Mouse (Mus musculus): Measurements from ENCODE around the gene Otud3. TPM values are rescaled to one million over a fixed set of nuclear protein-coding genes. Genes with fewer than 3 reads are reported as not detected.

Gene Otud3
- polyA plus RNA-seq, 1 experiment from 2014 or later, result 2.3 TPM

DNA sequence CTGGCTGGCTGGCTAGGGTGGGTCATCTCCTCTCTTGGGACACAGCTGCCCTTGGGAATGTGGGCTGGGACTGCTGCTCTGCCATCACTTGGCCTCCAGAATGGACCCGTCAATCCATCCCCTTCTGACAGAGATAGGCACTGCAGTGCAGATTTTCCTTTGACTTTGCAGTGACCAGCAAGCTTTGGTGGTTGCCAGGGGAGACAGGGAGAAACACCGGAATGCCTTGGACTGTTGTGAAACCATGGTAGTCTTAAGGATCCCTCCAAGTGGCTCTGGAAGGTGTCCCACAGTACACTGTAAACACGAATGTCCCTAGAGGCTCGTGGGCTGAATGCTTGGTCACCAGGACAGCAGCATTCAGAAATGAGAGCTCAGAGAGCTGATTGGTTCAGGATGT, 25.7 kb upstream of the Otud3 start:
- H3K9me3 ChIP-seq (replicated peaks; ENCODE audit: control insufficient read depth, low read length), result no peaks in the 10 kb centered on the region
- H3K36me3 ChIP-seq (ENCODE audit: control insufficient read depth, insufficient read depth, low read length), result no peaks in the 10 kb centered on the region
- no peak overlapping the region for H3K27ac ChIP-seq (ENCODE audit: low read depth, low read length)
- H3K27me3 ChIP-seq (replicated peaks; ENCODE audit: control insufficient read depth, insufficient read depth, low read length), result no peaks in the 10 kb centered on the region
- no peaks in the 10 kb centered on the region for H3K4me1 ChIP-seq (ENCODE audit: control insufficient read depth, insufficient read depth, low read length)
- WGBS, result 70% methylated on average over 4 of the region's 4 CpGs
- no peak overlapping the region for H3K4me3 ChIP-seq (ENCODE audit: low read depth, low read length)
- no peak for DNase-seq (ENCODE audit: low spot score)
- H3K4me2 ChIP-seq (ENCODE audit: low read length), result no peak overlapping the region
- no peak for ATAC-seq
- no peak overlapping the region for H3K9ac ChIP-seq (ENCODE audit: low read length)

DNA sequence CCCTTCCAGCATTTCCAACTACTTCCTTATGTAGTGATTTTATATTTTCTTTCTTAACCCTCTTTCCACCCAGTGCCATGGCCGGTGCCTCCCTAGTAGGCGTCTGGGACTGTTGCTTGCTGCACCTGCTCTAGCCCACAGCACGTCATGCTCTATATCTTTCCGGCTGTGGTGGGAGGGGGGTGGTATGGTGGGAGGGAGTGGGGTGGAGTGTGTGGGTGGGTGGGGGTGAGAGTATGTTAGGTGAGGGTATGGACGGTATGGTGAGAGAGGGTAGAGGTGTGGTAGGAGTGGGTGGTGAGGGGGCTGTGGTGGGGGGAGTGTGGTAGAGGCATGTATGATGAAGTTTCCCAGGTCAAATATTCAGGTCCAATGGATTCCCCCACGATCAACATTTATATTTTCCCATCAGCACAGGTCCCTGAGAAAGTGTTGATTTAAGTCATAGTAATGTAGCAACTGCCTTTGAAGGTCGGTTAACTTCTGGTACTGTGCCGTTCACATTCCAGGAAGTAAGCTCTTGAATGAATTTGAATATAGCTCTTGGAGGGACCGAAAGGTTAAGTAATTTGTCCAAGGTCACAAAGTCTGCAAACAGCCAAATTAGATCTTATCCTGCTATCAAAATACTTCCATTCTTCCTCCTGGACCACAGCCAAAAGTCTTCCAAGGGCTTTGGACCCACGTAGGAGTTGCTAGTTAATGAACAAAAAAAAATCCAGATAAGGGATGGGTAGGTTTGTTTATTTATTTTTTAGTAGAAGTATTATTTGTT, 24.9 kb upstream of the Otud3 start:
- DNase-seq (ENCODE audit: low spot score), result no peak
- Histone ChIP-seq H3K9me3 (replicated peaks; ENCODE audit: control insufficient read depth, low read length) (no peaks in the 10 kb centered on the region), H3K4me3 (ENCODE audit: low read depth, low read length) (no peak overlapping the region), H3K9ac (ENCODE audit: low read length) (no peak overlapping the region), H3K4me1 (ENCODE audit: control insufficient read depth, insufficient read depth, low read length) (no peaks in the 10 kb centered on the region), H3K27me3 (replicated peaks; ENCODE audit: control insufficient read depth, insufficient read depth, low read length) (no peaks in the 10 kb centered on the region), H3K4me2 (ENCODE audit: low read length) (no peak overlapping the region), H3K36me3 (ENCODE audit: control insufficient read depth, insufficient read depth, low read length) (no peaks in the 10 kb centered on the region), H3K27ac (ENCODE audit: low read depth, low read length) (no peak overlapping the region)
- 80% methylated on average over 10 of the region's 10 CpGs for WGBS
- no peak for ATAC-seq

DNA sequence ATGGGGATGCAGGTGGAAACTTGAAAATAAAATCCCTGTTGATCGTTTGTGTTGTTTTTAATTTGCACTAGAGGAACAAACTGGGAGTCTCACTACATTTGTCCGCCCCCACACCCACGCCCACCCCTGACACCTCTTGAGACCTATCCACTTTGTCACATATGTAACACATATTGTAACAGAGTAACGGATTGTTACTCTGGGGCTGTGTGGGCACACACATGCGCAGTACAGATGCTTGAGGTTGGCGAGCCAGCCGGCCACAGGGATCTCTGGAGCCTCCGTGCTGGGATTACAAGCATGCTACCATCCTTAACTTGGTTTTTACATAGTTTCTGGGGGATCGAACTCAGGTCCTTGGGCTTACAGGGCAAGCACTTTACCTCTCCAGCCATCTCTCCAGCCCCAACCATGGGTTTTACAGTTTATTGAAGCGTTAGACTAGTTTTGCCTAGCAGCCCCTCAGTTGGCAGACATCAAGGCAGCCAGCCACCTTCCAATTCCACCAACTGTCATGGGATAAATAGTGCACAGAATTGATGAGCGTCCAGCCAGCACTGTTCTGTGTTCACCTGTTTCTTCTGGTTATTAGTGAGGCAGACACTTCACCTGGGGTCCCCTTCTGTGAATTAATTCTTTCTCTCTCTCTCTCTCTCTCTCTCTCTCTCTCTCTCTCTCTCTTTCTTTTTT, 20.9 kb upstream of the Otud3 start:
- ATAC-seq (no peak), DNase-seq (ENCODE audit: low spot score) (no peak)
- no peaks in the 10 kb centered on the region for H3K36me3 ChIP-seq (ENCODE audit: control insufficient read depth, insufficient read depth, low read length)
- 89% methylated on average over 11 of the region's 11 CpGs for WGBS
- H3K4me3 ChIP-seq (ENCODE audit: low read depth, low read length), result no peak overlapping the region
- no peak overlapping the region for H3K9ac ChIP-seq (ENCODE audit: low read length)
- H3K4me1 ChIP-seq (ENCODE audit: control insufficient read depth, insufficient read depth, low read length), result no peaks in the 10 kb centered on the region
- no peaks in the 10 kb centered on the region for H3K9me3 ChIP-seq (replicated peaks; ENCODE audit: control insufficient read depth, low read length)
- no peaks in the 10 kb centered on the region for H3K27me3 ChIP-seq (replicated peaks; ENCODE audit: control insufficient read depth, insufficient read depth, low read length)
- no peak overlapping the region for H3K4me2 ChIP-seq (ENCODE audit: low read length)
- no peak overlapping the region for H3K27ac ChIP-seq (ENCODE audit: low read depth, low read length)

DNA sequence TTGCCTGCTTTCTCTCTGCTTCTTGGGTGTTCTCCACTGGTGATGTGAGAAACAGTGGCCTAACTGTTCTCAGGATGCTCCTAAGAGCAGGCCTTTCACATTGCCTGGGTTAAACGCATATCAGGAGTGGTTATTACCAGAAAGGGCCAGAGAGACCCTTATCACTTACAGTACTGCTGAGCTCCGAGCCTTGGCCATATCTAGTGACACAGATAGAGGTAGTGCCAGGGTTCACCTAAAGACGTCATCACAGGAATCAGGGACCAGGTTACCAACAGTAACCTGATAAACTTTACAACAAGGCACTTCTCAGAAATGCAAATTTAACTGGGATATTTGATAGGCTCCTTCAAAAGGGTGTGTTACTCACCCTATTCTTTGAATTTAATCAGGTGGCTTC, 20.1 kb upstream of the Otud3 start:
- no peaks in the 10 kb centered on the region for H3K9me3 ChIP-seq (replicated peaks; ENCODE audit: control insufficient read depth, low read length)
- ATAC-seq (no peak), DNase-seq (ENCODE audit: low spot score) (no peak)
- H3K9ac ChIP-seq (ENCODE audit: low read length), result no peak overlapping the region
- H3K4me3 ChIP-seq (ENCODE audit: low read depth, low read length), result no peak overlapping the region
- no peaks in the 10 kb centered on the region for H3K36me3 ChIP-seq (ENCODE audit: control insufficient read depth, insufficient read depth, low read length)
- no peaks in the 10 kb centered on the region for H3K27me3 ChIP-seq (replicated peaks; ENCODE audit: control insufficient read depth, insufficient read depth, low read length)
- H3K27ac ChIP-seq (ENCODE audit: low read depth, low read length), result no peak overlapping the region
- 79% methylated on average over 3 of the region's 3 CpGs for WGBS
- no peak overlapping the region for H3K4me2 ChIP-seq (ENCODE audit: low read length)
- H3K4me1 ChIP-seq (ENCODE audit: control insufficient read depth, insufficient read depth, low read length), result no peaks in the 10 kb centered on the region

DNA sequence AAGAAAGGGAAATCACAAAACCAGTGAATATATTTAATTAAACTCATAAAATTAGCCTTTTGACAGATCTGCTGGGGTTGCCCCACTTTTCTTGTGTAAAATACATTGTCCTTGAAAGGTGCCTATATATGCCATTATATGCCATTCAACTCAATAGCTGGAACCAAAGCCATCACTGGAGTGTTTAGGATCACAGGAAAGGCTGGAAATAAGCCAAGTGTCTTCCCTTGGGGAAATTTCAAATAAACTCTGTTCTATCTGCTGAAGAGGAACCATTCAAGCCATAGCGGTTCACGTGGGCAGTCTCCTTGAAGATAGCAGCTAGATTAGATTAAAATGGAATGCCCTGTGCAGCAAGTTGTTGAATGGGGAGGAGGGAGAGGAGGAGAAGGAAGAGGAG, 11.8 kb upstream of the Otud3 start:
- Histone ChIP-seq H3K36me3 (ENCODE audit: control insufficient read depth, insufficient read depth, low read length) (no peaks in the 10 kb centered on the region), H3K9me3 (replicated peaks; ENCODE audit: control insufficient read depth, low read length) (no peaks in the 10 kb centered on the region), H3K4me1 (ENCODE audit: control insufficient read depth, insufficient read depth, low read length) (no peaks in the 10 kb centered on the region), H3K9ac (ENCODE audit: low read length) (no peak overlapping the region), H3K27ac (ENCODE audit: low read depth, low read length) (no peak overlapping the region), H3K4me3 (ENCODE audit: low read depth, low read length) (no peak overlapping the region), H3K4me2 (ENCODE audit: low read length) (no peak overlapping the region), H3K27me3 (replicated peaks; ENCODE audit: control insufficient read depth, insufficient read depth, low read length) (no peaks in the 10 kb centered on the region)
- DNase-seq (ENCODE audit: low spot score), result peak; percentile 10
- WGBS, result 75% methylated on average over 2 of the region's 2 CpGs
- no peak for ATAC-seq

DNA sequence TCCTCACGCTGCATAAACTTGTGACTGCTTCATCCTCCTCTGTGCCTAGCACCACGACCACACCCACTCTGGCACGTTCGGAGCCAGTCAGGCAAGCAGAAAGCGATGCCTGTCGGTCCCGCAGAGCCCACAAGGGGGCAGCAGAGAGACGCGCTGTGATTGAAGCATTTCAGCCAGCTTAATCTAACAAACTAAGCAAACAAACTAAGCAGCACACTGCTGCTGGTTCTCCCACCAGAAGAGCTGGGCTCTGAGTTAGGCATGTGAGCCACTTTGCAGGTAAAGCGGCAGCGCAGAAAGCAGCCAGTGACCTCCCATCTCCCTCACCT, 8.3 kb upstream of the Otud3 start:
- ATAC-seq (peak; percentile 81), DNase-seq (ENCODE audit: low spot score) (peak; percentile 96)
- Histone ChIP-seq H3K4me1 (ENCODE audit: control insufficient read depth, insufficient read depth, low read length) (no peaks in the 10 kb centered on the region), H3K27ac (ENCODE audit: low read depth, low read length) (no peak overlapping the region), H3K4me2 (ENCODE audit: low read length) (peak overlapping the region; percentile 47), H3K27me3 (replicated peaks; ENCODE audit: control insufficient read depth, insufficient read depth, low read length) (no peaks in the 10 kb centered on the region), H3K9ac (ENCODE audit: low read length) (no peak overlapping the region), H3K36me3 (ENCODE audit: control insufficient read depth, insufficient read depth, low read length) (no peaks in the 10 kb centered on the region), H3K9me3 (replicated peaks; ENCODE audit: control insufficient read depth, low read length) (no peaks in the 10 kb centered on the region), H3K4me3 (ENCODE audit: low read depth, low read length) (peak overlapping the region; percentile 16)
- under 1% methylated on average over 11 of the region's 11 CpGs for WGBS

DNA sequence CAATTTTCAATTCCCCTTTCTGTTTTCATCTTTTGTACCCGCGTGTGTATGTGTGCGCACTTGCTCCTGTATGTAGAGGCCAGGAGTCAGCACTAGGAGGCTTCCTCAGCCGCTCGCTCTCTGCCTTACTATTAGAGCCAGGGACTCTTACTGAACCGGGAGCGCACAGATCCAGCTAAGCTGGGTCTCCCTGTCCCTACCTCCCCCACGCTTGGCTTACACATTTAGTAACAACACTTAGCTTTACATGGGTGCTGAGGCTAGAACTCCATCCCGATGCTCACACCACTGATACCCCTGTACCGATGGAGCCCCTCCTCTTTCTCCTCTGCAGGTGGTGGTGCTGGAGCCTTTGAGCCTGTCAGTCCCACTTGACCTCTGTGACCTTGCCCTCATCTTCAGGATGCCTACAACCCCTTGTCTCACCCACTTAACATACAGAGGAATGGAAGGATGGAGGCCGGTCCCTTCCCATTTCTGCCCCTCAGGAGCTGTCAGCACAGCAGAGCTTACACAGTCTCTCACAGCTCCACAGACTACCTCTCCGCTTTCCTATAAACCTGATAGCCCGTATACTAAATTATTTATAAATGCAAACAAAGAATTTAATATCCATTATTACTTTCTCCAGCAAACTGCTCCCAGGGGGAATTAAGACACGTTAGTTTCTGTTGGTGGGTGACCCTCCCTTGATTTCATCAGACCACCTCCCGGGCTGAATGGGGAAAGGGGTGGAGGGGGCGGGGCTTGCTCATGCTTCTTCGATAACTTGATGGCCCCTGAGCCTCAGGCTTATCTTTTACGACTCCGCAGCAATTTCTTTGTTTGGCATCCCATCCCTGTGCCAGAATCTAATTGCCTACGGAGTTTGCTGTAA, 7.7 kb upstream of the Otud3 start:
- DNase-seq (ENCODE audit: low spot score) (no peak), ATAC-seq (peak; percentile 37)
- Histone ChIP-seq H3K9ac (ENCODE audit: low read length) (no peak overlapping the region), H3K27me3 (replicated peaks; ENCODE audit: control insufficient read depth, insufficient read depth, low read length) (no peaks in the 10 kb centered on the region), H3K36me3 (ENCODE audit: control insufficient read depth, insufficient read depth, low read length) (no peaks in the 10 kb centered on the region), H3K4me2 (ENCODE audit: low read length) (peak overlapping the region; percentile 47), H3K9me3 (replicated peaks; ENCODE audit: control insufficient read depth, low read length) (no peaks in the 10 kb centered on the region), H3K4me1 (ENCODE audit: control insufficient read depth, insufficient read depth, low read length) (no peaks in the 10 kb centered on the region), H3K4me3 (ENCODE audit: low read depth, low read length) (peak overlapping the region; percentile 16), H3K27ac (ENCODE audit: low read depth, low read length) (no peak overlapping the region)
- 35% methylated on average over 20 of the region's 20 CpGs for WGBS

DNA sequence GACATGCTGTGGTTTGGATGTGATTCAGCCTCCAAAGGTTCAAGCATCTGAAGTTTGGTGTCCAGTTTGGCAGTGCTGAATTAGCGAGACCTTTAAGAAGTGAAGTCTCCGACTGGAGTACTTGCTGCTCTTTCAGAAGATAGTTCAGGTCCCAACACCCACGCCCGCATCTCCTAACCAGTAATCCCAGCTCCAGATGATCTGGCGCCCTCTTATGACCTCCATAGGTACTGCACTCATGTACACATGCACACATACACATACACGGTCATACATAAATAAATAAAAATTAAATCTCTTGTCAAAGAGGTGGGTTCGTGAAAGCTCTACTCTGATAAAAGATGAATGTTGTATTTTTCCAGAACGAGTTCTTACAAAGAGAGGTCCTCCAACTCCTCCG, 3.5 kb upstream of the Otud3 start:
- no peak overlapping the region for H3K9ac ChIP-seq (ENCODE audit: low read length)
- H3K9me3 ChIP-seq (replicated peaks; ENCODE audit: control insufficient read depth, low read length), result no peaks in the 10 kb centered on the region
- WGBS, result 87% methylated on average over 9 of the region's 9 CpGs
- H3K4me1 ChIP-seq (ENCODE audit: control insufficient read depth, insufficient read depth, low read length), result peaks cover 8% of the 10 kb centered on the region
- H3K27me3 ChIP-seq (replicated peaks; ENCODE audit: control insufficient read depth, insufficient read depth, low read length), result no peaks in the 10 kb centered on the region
- ATAC-seq (no peak), DNase-seq (ENCODE audit: low spot score) (no peak)
- no peak overlapping the region for H3K4me2 ChIP-seq (ENCODE audit: low read length)
- no peak overlapping the region for H3K27ac ChIP-seq (ENCODE audit: low read depth, low read length)
- H3K4me3 ChIP-seq (ENCODE audit: low read depth, low read length), result no peak overlapping the region
- H3K36me3 ChIP-seq (ENCODE audit: control insufficient read depth, insufficient read depth, low read length), result no peaks in the 10 kb centered on the region

Measured in forebrain, embryonic 14.5 days (tissue).